Mouse (Mus musculus) lung, embryonic 14.5 days (tissue): ENCODE measurements around the gene Slc5a10. TPM values are rescaled to one million over a fixed set of nuclear protein-coding genes. Genes with fewer than 3 reads are reported as not detected.

Experiments used
- ATAC-seq: fragments of 200-750 bp; cut with Nextera tagmentation; 2 replicates; pipeline ENCODE4 v1.8.0; 2017; ENCODE audit warnings: mild to moderate bottlenecking, moderate TSS enrichment, moderate library complexity; ENCODE audit not compliant: insufficient read depth
- DNase-seq: peaks from one replicate; pipeline ENCODE4 v3.0.0-alpha.2; 2015
- H3K27ac ChIP-seq: fragments of 300-500 bp; sonication (generic); 2 replicates; pipeline ENCODE4 v1.5.1; 2014; ENCODE audit warnings: low read depth, mild to moderate bottlenecking, moderate library complexity
- H3K27me3 ChIP-seq: fragments of 300-500 bp; sonication (generic); 2 replicates; pipeline ENCODE4 v1.6.1; 2014; ENCODE audit warnings: low read length, control low read depth; ENCODE audit not compliant: insufficient read depth
- H3K36me3 ChIP-seq: fragments of 300-500 bp; sonication (generic); 2 replicates; pipeline ENCODE4 v1.6.1; 2014; ENCODE audit warnings: control low read depth; ENCODE audit not compliant: insufficient read depth
- H3K4me1 ChIP-seq: fragments of 300-500 bp; sonication (generic); 2 replicates; pipeline ENCODE4 v1.6.1; 2014; ENCODE audit warnings: antibody characterized with exemption, control low read depth; ENCODE audit not compliant: insufficient read depth
- H3K4me2 ChIP-seq: fragments of 300-500 bp; sonication (generic); 2 replicates; pipeline ENCODE4 v1.6.1; 2014; ENCODE audit warnings: mild to moderate bottlenecking
- H3K4me3 ChIP-seq: fragments of 300-500 bp; sonication (generic); 2 replicates; pipeline ENCODE4 v1.5.1; 2014; ENCODE audit warnings: low read depth, low read length
- H3K9ac ChIP-seq: fragments of 300-500 bp; sonication (generic); 2 replicates; pipeline ENCODE4 v1.6.1; 2014
- H3K9me3 ChIP-seq: fragments of 300-500 bp; sonication (generic); 2 replicates; pipeline ENCODE4 v1.6.1; 2016; ENCODE audit warnings: low read depth, low read length, control low read depth
- CTCF ChIP-seq: IDR thresholded peaks from 2 replicates; pipeline ENCODE4 v1.5.1; 2016; ENCODE audit warnings: antibody characterized with exemption, low read depth
- WGBS: fragments of 180-500 bp; shearing (Covaris S2); extraction: QIAGEN DNeasy Blood & Tissue Kit; methylation state at CpG from one replicate; pipeline ENCODE4 v1.1.7; 2014; 5-methylcytosine and 5-hydroxymethylcytosine counted together
- polyA plus RNA-seq: library from polyadenylated mRNA; unstranded; fragments of >200 nt; fragmentation: Nextera tagmentation; extraction: Ambion mirVana; gene quantifications from 2 replicates; pipeline ENCODE4 v1.2.1, GENCODE M21; 2014

Slc5a10 gene
- polyA plus RNA-seq, result not detected in 2 replicates

DNA sequence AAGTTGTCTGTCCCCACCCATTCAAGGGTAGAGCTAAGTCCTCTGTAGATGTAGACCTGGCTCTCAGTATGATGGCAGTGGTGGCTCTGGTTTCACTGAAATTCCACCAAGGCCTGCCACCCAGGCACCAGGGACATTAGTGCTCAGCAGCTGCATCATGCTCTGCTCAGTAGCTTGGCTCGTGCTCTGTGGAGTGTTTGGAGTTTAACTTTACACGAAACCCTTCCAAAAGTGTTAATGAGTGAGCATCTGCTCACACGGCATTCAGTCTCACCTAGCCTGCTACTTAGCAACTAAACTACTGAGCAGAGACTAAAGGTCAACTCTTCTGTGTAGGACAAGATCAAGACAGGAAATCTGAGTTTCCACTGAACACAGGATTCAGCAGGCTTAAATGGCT is at the start of gene Slc5a10:
TSS of gene Slc5a10 (minus strand) at position 191 of the 400 bp plus-strand sequence.
- no peaks in the 10 kb centered on the region for H3K9me3 ChIP-seq
- H3K36me3 ChIP-seq, result 0 out of 2 replicates have a peak, but pooled peaks cover under 1% of the 10 kb centered on the region
- no peak for TF ChIP-seq CTCF
- DNase-seq (no peak), ATAC-seq (no peak)
- H3K4me3 ChIP-seq, result no peak within 1 kb of the TSS
- WGBS, result 68% methylated on average over 3 of the region's 3 CpGs
- H3K9ac ChIP-seq, result no peak within 1 kb of the TSS
- H3K4me2 ChIP-seq, result no peak within 1 kb of the TSS
- H3K4me1 ChIP-seq, result no peaks in the 10 kb centered on the region
- no peaks in the 10 kb centered on the region for H3K27me3 ChIP-seq
- H3K27ac ChIP-seq, result no peak within 1 kb of the TSS

DNA sequence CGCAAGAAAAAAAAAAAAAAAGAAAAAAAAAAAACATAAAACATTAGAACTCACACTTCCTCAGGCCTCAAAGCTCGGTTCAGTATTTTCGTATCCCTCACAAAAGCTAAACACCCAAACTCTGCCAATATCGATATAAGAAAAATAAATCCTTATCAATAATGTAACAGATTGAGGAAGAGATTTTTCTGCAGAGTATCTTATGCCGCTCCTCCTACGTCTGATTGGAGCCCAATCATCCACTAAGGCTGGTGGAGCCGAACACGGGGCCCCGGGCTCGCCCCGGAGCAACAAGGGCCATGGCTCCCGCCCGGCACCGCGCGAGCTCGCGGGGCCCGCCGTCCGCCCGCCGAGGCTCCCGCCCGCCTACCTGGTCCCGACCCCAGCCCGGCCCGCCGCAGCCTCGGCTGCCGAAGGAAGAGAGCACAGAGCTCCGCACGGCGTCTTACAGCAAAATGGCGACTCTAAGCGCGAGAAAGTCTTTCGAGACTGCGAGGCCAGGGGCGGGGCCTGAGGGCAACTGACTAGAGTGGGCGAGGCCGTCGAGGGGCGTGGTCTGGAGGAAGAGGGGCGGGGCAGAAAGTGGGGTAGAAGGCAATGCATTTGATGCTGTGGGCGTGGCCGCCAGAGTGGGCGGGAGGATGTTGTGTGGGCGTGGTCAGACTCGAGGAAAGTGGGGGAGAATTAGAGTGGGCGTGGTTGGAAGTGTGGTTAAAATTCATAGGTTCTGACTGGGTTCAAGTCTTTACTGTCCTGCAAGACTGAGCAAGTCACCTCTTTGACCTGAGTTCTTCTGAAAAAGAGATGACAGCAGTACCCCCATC is 41.2 kb upstream of the Slc5a10 start, which contains the start of gene Prpsap2:
TSS of gene Prpsap2 (minus strand) at position 505 of the 824 bp plus-strand sequence.
- no peaks in the 10 kb centered on the region for H3K27me3 ChIP-seq
- peak; percentile 95 for ATAC-seq

DNA sequence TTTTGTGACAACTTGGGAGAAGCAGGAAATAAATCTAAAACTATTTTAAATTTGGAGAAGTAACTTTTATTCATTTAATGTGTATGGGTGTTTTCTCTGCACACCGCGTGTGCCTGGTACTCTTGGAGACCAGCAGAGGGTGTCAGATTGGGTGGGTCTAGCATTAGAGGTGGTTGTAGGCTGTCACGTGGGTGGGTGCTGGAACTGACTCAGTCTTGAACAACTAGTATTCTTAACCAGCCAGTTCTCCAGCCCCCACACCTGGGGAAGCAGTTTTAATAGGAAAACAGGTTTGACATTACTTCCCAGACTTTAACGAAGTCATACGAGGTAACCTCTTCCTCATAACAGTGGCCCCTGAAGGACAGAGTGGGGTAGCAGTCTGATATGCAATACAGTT is 39.9 kb upstream of the Slc5a10 start:
- peak overlapping the region; percentile 60 for H3K4me3 ChIP-seq
- no peak overlapping the region for H3K27ac ChIP-seq
- H3K9ac ChIP-seq, result no peak overlapping the region
- no peaks in the 10 kb centered on the region for H3K9me3 ChIP-seq
- H3K4me2 ChIP-seq, result peak overlapping the region; percentile 73
- peaks cover 6% of the 10 kb centered on the region for H3K36me3 ChIP-seq
- peak; percentile 11 for DNase-seq
- H3K4me1 ChIP-seq, result no peaks in the 10 kb centered on the region
- peak; percentile 11 for TF ChIP-seq CTCF
- ATAC-seq, result no peak
- 68% methylated on average over 5 of the region's 5 CpGs for WGBS
- no peaks in the 10 kb centered on the region for H3K27me3 ChIP-seq

More for the DNA sequence above, 41.2 kb upstream of the Slc5a10 start, which contains the start of gene Prpsap2:
- Histone ChIP-seq H3K9me3 (no peaks in the 10 kb centered on the region), H3K36me3 (no peaks in the 10 kb centered on the region), H3K4me3 (peak within 1 kb of the TSS; percentile 60), H3K4me1 (no peaks in the 10 kb centered on the region), H3K4me2 (peak within 1 kb of the TSS; percentile 73), H3K27ac (peak within 1 kb of the TSS; percentile 87), H3K9ac (peak within 1 kb of the TSS; percentile 77)
- WGBS, result under 1% methylated on average over 51 of the region's 51 CpGs
- peak; percentile 99 for DNase-seq
- no peak for TF ChIP-seq CTCF

DNA sequence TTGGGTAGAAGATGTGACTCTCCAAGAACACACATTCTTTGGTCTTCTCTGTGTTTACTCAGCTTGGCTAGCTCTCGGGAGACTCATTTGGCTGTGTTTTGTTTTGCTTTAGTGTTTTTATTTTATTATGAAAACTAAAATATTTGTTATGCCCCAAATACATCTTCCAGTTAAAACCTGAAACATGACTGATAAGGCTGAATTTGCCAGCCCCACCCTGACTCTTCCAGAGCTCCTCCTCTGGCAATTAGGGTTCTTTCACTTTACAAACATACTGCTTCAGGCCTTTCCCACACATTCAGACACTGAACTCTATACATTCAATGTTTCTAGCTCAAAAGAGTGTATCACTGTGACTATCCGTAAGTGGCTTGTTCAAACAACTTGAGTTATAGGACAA is 36.5 kb upstream of the Slc5a10 start:
- H3K4me3 ChIP-seq, result no peak overlapping the region
- peaks cover 35% of the 10 kb centered on the region for H3K36me3 ChIP-seq
- no peak overlapping the region for H3K4me2 ChIP-seq
- H3K9ac ChIP-seq, result no peak overlapping the region
- no peaks in the 10 kb centered on the region for H3K27me3 ChIP-seq
- no peak for ATAC-seq
- WGBS, result 72% methylated on average over 2 of the region's 2 CpGs
- no peak for TF ChIP-seq CTCF
- H3K4me1 ChIP-seq, result no peaks in the 10 kb centered on the region
- no peak overlapping the region for H3K27ac ChIP-seq
- no peak for DNase-seq
- no peaks in the 10 kb centered on the region for H3K9me3 ChIP-seq

DNA sequence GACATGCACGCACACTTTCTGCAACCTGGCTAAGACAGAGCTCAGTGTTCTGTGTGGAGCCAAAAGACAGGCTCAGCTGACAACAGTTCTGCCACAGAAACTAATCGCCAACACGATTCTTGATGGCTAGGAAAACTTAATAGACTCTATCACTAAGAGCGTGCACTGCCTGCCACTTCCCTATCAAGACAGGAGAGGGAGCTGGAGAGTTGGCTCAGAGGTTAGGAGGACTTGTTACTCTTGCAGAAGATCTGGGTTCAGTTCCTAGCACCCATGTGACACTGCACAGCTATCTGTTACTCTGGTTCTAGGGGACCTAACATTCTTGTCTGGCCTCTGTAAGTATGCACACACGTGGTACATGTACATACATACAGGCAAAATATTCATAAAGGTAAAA is 31.0 kb upstream of the Slc5a10 start:
- DNase-seq (peak; percentile 32), ATAC-seq (no peak)
- H3K36me3 ChIP-seq, result peaks cover 80% of the 10 kb centered on the region
- no peaks in the 10 kb centered on the region for H3K4me1 ChIP-seq
- H3K4me2 ChIP-seq, result no peak overlapping the region
- no peaks in the 10 kb centered on the region for H3K27me3 ChIP-seq
- WGBS, result 78% methylated on average over 5 of the region's 5 CpGs
- no peak overlapping the region for H3K9ac ChIP-seq
- peak; percentile 58 for TF ChIP-seq CTCF
- H3K9me3 ChIP-seq, result no peaks in the 10 kb centered on the region
- H3K27ac ChIP-seq, result no peak overlapping the region
- no peak overlapping the region for H3K4me3 ChIP-seq

DNA sequence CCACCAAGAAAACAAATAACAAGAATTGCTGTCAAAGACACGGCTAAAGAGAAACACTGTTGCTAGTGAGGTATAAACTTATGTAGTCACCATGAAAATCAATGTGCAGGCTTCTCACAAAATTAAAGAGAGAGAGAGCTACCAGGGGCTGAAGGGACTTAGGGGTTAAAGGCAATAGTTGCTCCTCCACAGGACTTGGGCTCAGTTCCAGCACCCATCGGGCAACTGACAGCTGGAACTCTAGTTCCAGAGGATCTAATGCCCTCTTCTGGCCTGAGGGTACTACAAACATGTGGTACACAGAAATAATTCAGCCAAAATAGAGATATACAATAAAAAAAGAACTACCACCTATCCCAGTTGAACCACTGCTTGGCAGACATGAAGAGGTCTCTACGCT is 26.5 kb upstream of the Slc5a10 start:
- Histone ChIP-seq H3K4me1 (no peaks in the 10 kb centered on the region), H3K4me2 (no peak overlapping the region), H3K4me3 (no peak overlapping the region), H3K9ac (no peak overlapping the region), H3K36me3 (peaks cover 79% of the 10 kb centered on the region), H3K27ac (no peak overlapping the region), H3K27me3 (no peaks in the 10 kb centered on the region), H3K9me3 (no peaks in the 10 kb centered on the region)
- 48% methylated on average over 3 of the region's 3 CpGs for WGBS
- DNase-seq (no peak), ATAC-seq (no peak)
- TF ChIP-seq CTCF, result no peak

DNA sequence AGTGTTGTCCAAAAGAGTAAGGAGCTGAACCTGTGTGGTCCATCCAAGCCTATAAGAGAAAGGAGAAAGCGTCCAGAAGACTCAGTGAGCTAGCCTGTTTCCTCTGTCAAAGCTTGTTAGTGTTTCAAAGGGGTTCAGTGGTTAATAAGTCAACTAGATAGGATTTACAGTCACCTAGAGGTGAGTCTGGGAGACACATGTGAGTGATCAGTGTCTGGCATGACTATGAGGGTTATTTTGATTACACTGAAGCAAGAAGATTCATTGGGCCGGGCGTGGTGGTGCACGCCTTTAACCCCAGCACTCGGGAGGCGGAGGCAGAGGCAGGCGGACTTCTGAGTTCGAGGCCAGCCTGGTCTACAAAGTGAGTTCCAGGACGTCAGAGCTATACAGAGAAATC is 25.2 kb upstream of the Slc5a10 start:
- WGBS, result 88% methylated on average over 9 of the region's 9 CpGs
- H3K9ac ChIP-seq, result no peak overlapping the region

More for the DNA sequence above, 25.2 kb upstream of the Slc5a10 start:
- no peak for TF ChIP-seq CTCF
- Histone ChIP-seq H3K4me3 (no peak overlapping the region), H3K4me2 (no peak overlapping the region), H3K27me3 (no peaks in the 10 kb centered on the region), H3K4me1 (no peaks in the 10 kb centered on the region), H3K27ac (no peak overlapping the region), H3K36me3 (peaks cover 79% of the 10 kb centered on the region), H3K9me3 (no peaks in the 10 kb centered on the region)
- DNase-seq, result no peak
- ATAC-seq, result no peak
